Mouse (Mus musculus): ENCODE results near the gene Ank3.

- TF ChIP-seq POLR2A (IDR thresholded peaks at IDR 0.05; ENCODE audit: low read depth, low read length) (no peak), CTCF (IDR thresholded peaks at IDR 0.05; ENCODE audit: extremely low read depth, insufficient read depth, insufficient read length, insufficient replicate concordance) (no peak)
These were observed 212.7 kb downstream of the Ank3 start for GRCm38 (mm10) chr10:69611314-69611713.

All from spleen, adult 2 months (tissue).